Mouse (Mus musculus): Measurements from ENCODE around the gene Gxylt2. TPM values are rescaled to one million over a fixed set of nuclear protein-coding genes. Genes with fewer than 3 reads are reported as not detected.

The Gxylt2 gene
- polyA plus RNA-seq, 1 experiment from 2014 or later, result 3.0 TPM

GRCm38 (mm10) chr6:100824381-100824965 lies 119.9 kb downstream of the Gxylt2 start:
- no peak for ATAC-seq (ENCODE audit: low read depth)
- H3K9me3 ChIP-seq (ENCODE audit: control insufficient read depth, low read length), result no peaks in the 10 kb centered on the region
- H3K27me3 ChIP-seq (ENCODE audit: control insufficient read depth, insufficient read depth, low read depth, low read length), result no peaks in the 10 kb centered on the region
- no peak overlapping the region for H3K4me3 ChIP-seq (ENCODE audit: low read length)
- no peaks in the 10 kb centered on the region for H3K4me1 ChIP-seq (replicated peaks; ENCODE audit: control insufficient read depth, insufficient read depth, low read length)
- WGBS, result 59% methylated on average over 7 of the region's 7 CpGs
- H3K27ac ChIP-seq (ENCODE audit: low read length), result no peak overlapping the region
- H3K9ac ChIP-seq (ENCODE audit: low read length), result no peak overlapping the region
- no peak overlapping the region for H3K4me2 ChIP-seq (ENCODE audit: low read depth, low read length)
- H3K36me3 ChIP-seq (ENCODE audit: control insufficient read depth, insufficient read depth, low read length), result no peaks in the 10 kb centered on the region

GRCm38 (mm10) chr6:100826046-100826445 lies 121.5 kb downstream of the Gxylt2 start:
- no peaks in the 10 kb centered on the region for H3K27me3 ChIP-seq (ENCODE audit: control insufficient read depth, insufficient read depth, low read depth, low read length)
- ATAC-seq (ENCODE audit: low read depth), result no peak
- no peak overlapping the region for H3K9ac ChIP-seq (ENCODE audit: low read length)
- no peak overlapping the region for H3K27ac ChIP-seq (ENCODE audit: low read length)
- no peaks in the 10 kb centered on the region for H3K4me1 ChIP-seq (replicated peaks; ENCODE audit: control insufficient read depth, insufficient read depth, low read length)
- H3K36me3 ChIP-seq (ENCODE audit: control insufficient read depth, insufficient read depth, low read length), result no peaks in the 10 kb centered on the region
- H3K9me3 ChIP-seq (ENCODE audit: control insufficient read depth, low read length), result no peaks in the 10 kb centered on the region
- 57% methylated on average over 6 of the region's 6 CpGs for WGBS
- H3K4me2 ChIP-seq (ENCODE audit: low read depth, low read length), result no peak overlapping the region
- no peak overlapping the region for H3K4me3 ChIP-seq (ENCODE audit: low read length)

DNA sequence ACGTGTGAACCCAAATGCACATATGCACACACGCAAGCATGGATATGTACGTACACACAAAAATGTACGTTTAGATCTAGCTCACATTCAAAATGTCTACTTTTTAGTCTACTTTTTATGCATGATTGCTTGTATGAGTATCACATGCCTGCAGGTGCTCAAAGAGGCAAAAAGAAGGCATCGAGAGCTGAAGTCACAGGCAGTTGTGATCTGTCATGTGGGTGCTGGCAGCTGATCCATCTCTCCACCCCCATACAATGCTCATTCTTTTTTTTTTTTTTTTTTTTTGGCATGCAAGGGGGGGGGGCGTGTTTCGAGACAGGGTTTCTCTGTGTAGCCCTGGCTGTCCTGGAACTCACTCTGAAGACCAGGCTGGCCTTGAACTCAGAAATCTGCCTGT lies 124.0 kb downstream of the Gxylt2 start:
- WGBS, result 88% methylated on average over 5 of the region's 7 CpGs

GRCm38 (mm10) chr6:100829770-100830169 lies 125.2 kb downstream of the Gxylt2 start:
- Histone ChIP-seq H3K27me3 (ENCODE audit: control insufficient read depth, insufficient read depth, low read depth, low read length) (no peaks in the 10 kb centered on the region), H3K4me3 (ENCODE audit: low read length) (no peak overlapping the region), H3K27ac (ENCODE audit: low read length) (no peak overlapping the region), H3K9ac (ENCODE audit: low read length) (no peak overlapping the region), H3K4me1 (replicated peaks; ENCODE audit: control insufficient read depth, insufficient read depth, low read length) (peaks cover 2% of the 10 kb centered on the region; the same call in 1 of the 2 replicates), H3K36me3 (ENCODE audit: control insufficient read depth, insufficient read depth, low read length) (no peaks in the 10 kb centered on the region), H3K9me3 (ENCODE audit: control insufficient read depth, low read length) (no peaks in the 10 kb centered on the region), H3K4me2 (ENCODE audit: low read depth, low read length) (no peak overlapping the region)
- WGBS, result 77% methylated on average over 5 of the region's 5 CpGs
- ATAC-seq (ENCODE audit: low read depth), result no peak

More for the DNA sequence above, 124.0 kb downstream of the Gxylt2 start:
- Histone ChIP-seq H3K4me3 (ENCODE audit: low read length) (no peak overlapping the region), H3K9me3 (ENCODE audit: control insufficient read depth, low read length) (no peaks in the 10 kb centered on the region), H3K9ac (ENCODE audit: low read length) (no peak overlapping the region), H3K4me2 (ENCODE audit: low read depth, low read length) (no peak overlapping the region), H3K36me3 (ENCODE audit: control insufficient read depth, insufficient read depth, low read length) (no peaks in the 10 kb centered on the region), H3K27ac (ENCODE audit: low read length) (no peak overlapping the region), H3K27me3 (ENCODE audit: control insufficient read depth, insufficient read depth, low read depth, low read length) (no peaks in the 10 kb centered on the region), H3K4me1 (replicated peaks; ENCODE audit: control insufficient read depth, insufficient read depth, low read length) (no peaks in the 10 kb centered on the region)
- ATAC-seq (ENCODE audit: low read depth), result no peak

DNA sequence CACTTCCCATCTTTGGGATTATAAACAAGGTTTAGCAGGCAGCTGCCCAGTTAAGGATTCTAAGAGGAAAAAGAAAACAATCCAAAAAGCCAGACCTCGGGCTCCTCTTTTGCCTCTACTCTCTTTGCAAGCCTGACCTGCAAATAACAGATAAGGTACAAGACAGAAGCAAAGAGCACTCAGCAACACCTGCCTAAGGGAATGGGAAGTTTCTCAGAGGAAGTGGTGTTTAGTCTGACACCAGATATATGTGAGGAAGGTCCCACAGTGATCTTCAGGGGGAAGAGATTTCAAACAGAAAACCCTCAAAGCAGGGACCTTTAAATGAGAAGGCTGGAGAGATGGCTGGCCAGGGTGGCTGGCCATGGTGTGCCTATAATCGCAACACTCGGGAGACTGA lies 126.7 kb downstream of the Gxylt2 start:
- ATAC-seq (ENCODE audit: low read depth), result no peak
- Histone ChIP-seq H3K4me1 (replicated peaks; ENCODE audit: control insufficient read depth, insufficient read depth, low read length) (peaks cover 10% of the 10 kb centered on the region), H3K27me3 (ENCODE audit: control insufficient read depth, insufficient read depth, low read depth, low read length) (no peaks in the 10 kb centered on the region), H3K27ac (ENCODE audit: low read length) (no peak overlapping the region), H3K9me3 (ENCODE audit: control insufficient read depth, low read length) (no peaks in the 10 kb centered on the region), H3K4me3 (ENCODE audit: low read length) (no peak overlapping the region), H3K9ac (ENCODE audit: low read length) (no peak overlapping the region), H3K36me3 (ENCODE audit: control insufficient read depth, insufficient read depth, low read length) (peaks cover 2% of the 10 kb centered on the region), H3K4me2 (ENCODE audit: low read depth, low read length) (no peak overlapping the region)
- 72% methylated on average over 3 of the region's 3 CpGs for WGBS

DNA sequence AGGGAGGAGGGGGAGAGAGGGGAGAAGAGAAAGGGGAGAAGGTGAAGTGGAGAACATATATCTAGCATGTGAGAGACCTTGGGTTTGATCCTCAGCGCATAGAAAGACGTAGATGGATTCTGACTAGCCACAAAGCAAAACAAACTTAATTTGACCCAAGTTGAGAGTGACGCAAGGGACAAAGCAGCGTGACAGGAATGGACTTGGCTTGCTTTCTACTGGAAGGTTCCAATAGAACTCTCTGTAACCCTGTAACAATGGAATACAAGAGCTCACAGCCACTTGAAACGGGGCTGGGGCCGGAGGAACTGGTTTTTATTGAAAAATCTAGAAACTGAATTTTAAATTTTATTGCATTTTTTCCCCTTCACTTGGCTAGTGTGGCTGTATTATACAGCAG lies 127.2 kb downstream of the Gxylt2 start:
- Histone ChIP-seq H3K4me3 (ENCODE audit: low read length) (no peak overlapping the region), H3K9ac (ENCODE audit: low read length) (no peak overlapping the region), H3K4me2 (ENCODE audit: low read depth, low read length) (no peak overlapping the region), H3K36me3 (ENCODE audit: control insufficient read depth, insufficient read depth, low read length) (peaks cover 7% of the 10 kb centered on the region), H3K27me3 (ENCODE audit: control insufficient read depth, insufficient read depth, low read depth, low read length) (no peaks in the 10 kb centered on the region), H3K4me1 (replicated peaks; ENCODE audit: control insufficient read depth, insufficient read depth, low read length) (peaks cover 10% of the 10 kb centered on the region), H3K27ac (ENCODE audit: low read length) (no peak overlapping the region), H3K9me3 (ENCODE audit: control insufficient read depth, low read length) (no peaks in the 10 kb centered on the region)
- WGBS, result 69% methylated on average over 6 of the region's 6 CpGs
- no peak for ATAC-seq (ENCODE audit: low read depth)

DNA sequence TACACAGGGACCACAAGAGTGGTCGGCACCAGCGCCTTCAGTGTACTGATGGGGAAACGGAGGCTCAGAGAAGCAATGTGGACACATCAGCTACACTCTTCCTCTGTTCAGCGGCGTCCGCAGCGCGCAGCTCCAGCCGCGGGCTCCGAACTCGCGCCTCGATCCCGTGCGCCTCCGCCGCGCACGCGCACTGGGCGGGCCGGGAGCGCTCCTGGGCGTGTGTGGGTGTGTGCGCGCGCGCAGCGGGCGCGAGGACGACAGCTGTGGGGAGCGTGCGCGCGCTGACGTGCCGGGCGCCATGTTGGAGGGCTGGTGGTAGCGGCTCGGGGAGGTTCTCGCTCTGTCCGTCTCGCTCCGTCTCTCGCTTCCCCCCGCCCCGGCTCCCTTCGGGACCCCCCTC lies 128.8 kb downstream of the Gxylt2 start, which contains the start of gene Ppp4r2:
Gene Ppp4r2, plus strand, starts transcription at position 268 of the 400 bp plus-strand sequence.
- Histone ChIP-seq H3K9ac (ENCODE audit: low read length) (peak within 1 kb of the TSS; percentile 89), H3K4me2 (ENCODE audit: low read depth, low read length) (peak within 1 kb of the TSS; percentile 60), H3K27me3 (ENCODE audit: control insufficient read depth, insufficient read depth, low read depth, low read length) (no peaks in the 10 kb centered on the region), H3K36me3 (ENCODE audit: control insufficient read depth, insufficient read depth, low read length) (peaks cover 11% of the 10 kb centered on the region), H3K27ac (ENCODE audit: low read length) (peak within 1 kb of the TSS; percentile 79), H3K9me3 (ENCODE audit: control insufficient read depth, low read length) (no peaks in the 10 kb centered on the region), H3K4me3 (ENCODE audit: low read length) (peak within 1 kb of the TSS; percentile 87), H3K4me1 (replicated peaks; ENCODE audit: control insufficient read depth, insufficient read depth, low read length) (peaks cover 10% of the 10 kb centered on the region)
- under 1% methylated on average over 40 of the region's 50 CpGs for WGBS
- ATAC-seq (ENCODE audit: low read depth), result peak; percentile 96

GRCm38 (mm10) chr6:100833811-100834481 lies 129.4 kb downstream of the Gxylt2 start:
- ATAC-seq (ENCODE audit: low read depth), result peak; percentile 87
- Histone ChIP-seq H3K27ac (ENCODE audit: low read length) (peak overlapping the region; percentile 79), H3K4me1 (replicated peaks; ENCODE audit: control insufficient read depth, insufficient read depth, low read length) (peaks cover 10% of the 10 kb centered on the region), H3K36me3 (ENCODE audit: control insufficient read depth, insufficient read depth, low read length) (peaks cover 13% of the 10 kb centered on the region), H3K4me3 (ENCODE audit: low read length) (peak overlapping the region; percentile 87), H3K9ac (ENCODE audit: low read length) (peak overlapping the region; percentile 89), H3K9me3 (ENCODE audit: control insufficient read depth, low read length) (no peaks in the 10 kb centered on the region), H3K4me2 (ENCODE audit: low read depth, low read length) (peak overlapping the region; percentile 60), H3K27me3 (ENCODE audit: control insufficient read depth, insufficient read depth, low read depth, low read length) (no peaks in the 10 kb centered on the region)
- under 1% methylated on average over 23 of the region's 72 CpGs for WGBS

GRCm38 (mm10) chr6:100834489-100835160 lies 130.1 kb downstream of the Gxylt2 start:
- Histone ChIP-seq H3K4me2 (ENCODE audit: low read depth, low read length) (peak overlapping the region; percentile 60), H3K9me3 (ENCODE audit: control insufficient read depth, low read length) (no peaks in the 10 kb centered on the region), H3K36me3 (ENCODE audit: control insufficient read depth, insufficient read depth, low read length) (peaks cover 13% of the 10 kb centered on the region), H3K4me3 (ENCODE audit: low read length) (peak overlapping the region; percentile 87), H3K9ac (ENCODE audit: low read length) (peak overlapping the region; percentile 89), H3K4me1 (replicated peaks; ENCODE audit: control insufficient read depth, insufficient read depth, low read length) (peaks cover 10% of the 10 kb centered on the region), H3K27me3 (ENCODE audit: control insufficient read depth, insufficient read depth, low read depth, low read length) (no peaks in the 10 kb centered on the region), H3K27ac (ENCODE audit: low read length) (peak overlapping the region; percentile 79; the same call in 1 of the 2 replicates)
- no peak for ATAC-seq (ENCODE audit: low read depth)
- WGBS, result 22% methylated on average over 9 of the region's 9 CpGs

Data from lung, embryonic 16.5 days (tissue).